Mouse (Mus musculus): ENCODE measurements around the gene Usp47.

DNA sequence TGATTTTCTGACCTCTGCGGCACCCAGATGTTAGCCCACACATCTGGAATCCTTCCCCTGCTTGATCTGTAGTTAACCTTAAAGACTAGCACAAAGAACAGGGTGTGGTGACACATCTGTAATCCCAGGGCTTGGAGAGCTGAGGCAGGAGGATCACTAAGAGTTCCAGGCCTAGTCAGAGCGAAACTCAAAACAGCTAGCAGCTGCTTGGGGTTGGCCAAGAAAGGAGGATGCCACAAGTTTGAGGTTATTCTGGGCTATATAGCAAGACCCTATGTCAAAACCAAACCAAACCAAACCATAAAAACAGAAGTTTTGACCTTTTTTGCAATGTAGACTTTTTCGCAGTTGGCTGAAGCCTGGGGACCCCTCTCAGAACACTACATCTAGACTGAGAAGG is 107.4 kb downstream of the Usp47 start:
- TF ChIP-seq CTCF (IDR thresholded peaks at IDR 0.05; ENCODE audit: extremely low read depth, insufficient read length, insufficient replicate concordance, low read depth, low read length) (no peak), POLR2A (IDR thresholded peaks at IDR 0.05; ENCODE audit: low read depth, low read length) (no peak)
